Mouse (Mus musculus): ENCODE measurements at regions not wholly inside any gene's neighbourhood (a gene's known extent, or its start where the extent isn't known, plus 50 kb on each side); places are given as distances from the start of the nearest gene placed in this dataset.
A peak's percentile ranks its signal among the peaks of the same experiment; 100 is the strongest.

DNA sequence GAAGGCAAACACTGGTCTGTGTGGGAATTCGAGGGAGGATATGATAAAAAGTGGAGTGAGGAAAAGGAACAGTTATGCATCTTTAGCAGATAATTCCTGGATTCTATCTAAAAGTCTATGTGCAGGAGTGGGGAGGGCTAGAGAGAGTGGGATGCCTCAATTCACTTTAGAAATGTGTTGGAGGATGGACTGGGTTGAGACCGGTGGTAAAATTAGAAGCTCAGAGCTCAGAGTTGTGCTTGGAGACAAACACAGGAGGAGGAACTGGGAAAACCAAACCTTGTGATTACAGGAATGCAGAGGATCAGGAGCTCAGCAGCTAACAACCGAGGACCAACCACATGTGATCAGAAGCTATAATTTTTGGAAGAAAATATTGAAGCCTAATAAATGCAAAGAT, 290.5 kb upstream of the Ppfia2 start:
- 89% methylated on average over 3 of the region's 3 CpGs for WGBS
- Histone ChIP-seq H3K4me1 (ENCODE audit: insufficient read depth, low read length) (no peaks in the 10 kb centered on the region), H3K4me2 (ENCODE audit: low read depth, low read length, poor library complexity, severe bottlenecking) (no peak overlapping the region)

DNA sequence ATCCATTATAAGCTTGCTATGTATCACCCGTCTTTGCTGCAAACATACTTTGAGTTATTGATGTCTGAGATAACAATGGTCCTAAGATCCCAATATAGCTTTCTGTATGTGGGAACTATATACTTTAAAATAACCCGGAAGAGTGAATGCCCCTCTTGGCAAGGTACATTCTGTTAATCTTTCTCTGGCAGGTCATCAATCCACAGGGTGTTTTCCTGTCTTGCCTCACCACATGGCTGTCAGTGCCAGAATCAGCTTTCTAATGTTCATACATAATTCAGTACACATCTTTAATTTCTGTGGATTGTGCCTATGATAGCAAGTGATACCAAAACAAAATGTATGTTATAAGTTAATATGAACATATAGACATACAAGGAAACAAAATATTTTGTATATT, 267.6 kb upstream of the Ppfia2 start:
- WGBS, result 70% methylated on average over 2 of the region's 2 CpGs
- Histone ChIP-seq H3K27me3 (ENCODE audit: insufficient read depth, low read length) (no peaks in the 10 kb centered on the region), H3K4me3 (ENCODE audit: low read depth, low read length) (no peak overlapping the region), H3K36me3 (ENCODE audit: insufficient read depth, low read length) (no peaks in the 10 kb centered on the region), H3K9ac (replicated peaks; ENCODE audit: low read length, poor library complexity, severe bottlenecking) (no peak overlapping the region), H3K4me1 (ENCODE audit: insufficient read depth, low read length) (no peaks in the 10 kb centered on the region), H3K9me3 (ENCODE audit: low read length) (no peaks in the 10 kb centered on the region), H3K4me2 (ENCODE audit: low read depth, low read length, poor library complexity, severe bottlenecking) (no peak overlapping the region), H3K27ac (ENCODE audit: low read depth, low read length) (no peak overlapping the region)
- no peak for TF ChIP-seq CTCF (IDR thresholded peaks at IDR 0.05)
- peak; percentile 22 for DNase-seq (ENCODE audit: low spot score)
- ATAC-seq (ENCODE audit: low FRiP score), result no peak

More for the DNA sequence above, 290.5 kb upstream of the Ppfia2 start:
- DNase-seq (ENCODE audit: low spot score) (no peak), ATAC-seq (ENCODE audit: low FRiP score) (no peak)
- no peak overlapping the region for H3K27ac ChIP-seq (ENCODE audit: low read depth, low read length)
- no peaks in the 10 kb centered on the region for H3K9me3 ChIP-seq (ENCODE audit: low read length)
- no peak overlapping the region for H3K4me3 ChIP-seq (ENCODE audit: low read depth, low read length)
- H3K36me3 ChIP-seq (ENCODE audit: insufficient read depth, low read length), result no peaks in the 10 kb centered on the region
- no peaks in the 10 kb centered on the region for H3K27me3 ChIP-seq (ENCODE audit: insufficient read depth, low read length)
- TF ChIP-seq CTCF (IDR thresholded peaks at IDR 0.05), result no peak
- H3K9ac ChIP-seq (replicated peaks; ENCODE audit: low read length, poor library complexity, severe bottlenecking), result no peak overlapping the region

DNA sequence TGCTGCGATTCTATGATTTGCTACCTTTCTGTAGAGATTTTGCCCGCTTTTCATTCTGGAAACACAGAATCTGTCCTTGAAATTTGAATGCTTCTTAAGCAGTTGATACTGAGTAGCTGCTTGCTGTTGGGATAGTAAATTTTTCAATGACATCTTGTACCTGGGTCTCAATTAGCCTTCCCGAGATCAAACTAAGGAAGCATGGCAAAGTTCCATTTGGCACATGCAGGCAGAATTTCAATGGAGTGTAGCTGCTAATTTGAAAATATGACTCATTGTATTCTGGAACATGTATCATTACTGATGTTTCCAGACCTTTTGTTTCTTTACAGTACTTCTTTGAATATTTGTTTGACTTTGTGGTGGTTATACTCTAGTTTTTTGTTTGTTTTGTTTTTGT, 245.9 kb upstream of the Ppfia2 start:
- TF ChIP-seq CTCF (IDR thresholded peaks at IDR 0.05), result no peak
- ATAC-seq (ENCODE audit: low FRiP score) (no peak), DNase-seq (ENCODE audit: low spot score) (peak; percentile 5)
- no peak overlapping the region for H3K9ac ChIP-seq (replicated peaks; ENCODE audit: low read length, poor library complexity, severe bottlenecking)
- no peaks in the 10 kb centered on the region for H3K9me3 ChIP-seq (ENCODE audit: low read length)
- H3K27me3 ChIP-seq (ENCODE audit: insufficient read depth, low read length), result no peaks in the 10 kb centered on the region
- no peak overlapping the region for H3K4me2 ChIP-seq (ENCODE audit: low read depth, low read length, poor library complexity, severe bottlenecking)
- H3K36me3 ChIP-seq (ENCODE audit: insufficient read depth, low read length), result no peaks in the 10 kb centered on the region
- WGBS, result 75% methylated on average over 3 of the region's 3 CpGs
- H3K4me3 ChIP-seq (ENCODE audit: low read depth, low read length), result no peak overlapping the region
- H3K4me1 ChIP-seq (ENCODE audit: insufficient read depth, low read length), result no peaks in the 10 kb centered on the region
- no peak overlapping the region for H3K27ac ChIP-seq (ENCODE audit: low read depth, low read length)

DNA sequence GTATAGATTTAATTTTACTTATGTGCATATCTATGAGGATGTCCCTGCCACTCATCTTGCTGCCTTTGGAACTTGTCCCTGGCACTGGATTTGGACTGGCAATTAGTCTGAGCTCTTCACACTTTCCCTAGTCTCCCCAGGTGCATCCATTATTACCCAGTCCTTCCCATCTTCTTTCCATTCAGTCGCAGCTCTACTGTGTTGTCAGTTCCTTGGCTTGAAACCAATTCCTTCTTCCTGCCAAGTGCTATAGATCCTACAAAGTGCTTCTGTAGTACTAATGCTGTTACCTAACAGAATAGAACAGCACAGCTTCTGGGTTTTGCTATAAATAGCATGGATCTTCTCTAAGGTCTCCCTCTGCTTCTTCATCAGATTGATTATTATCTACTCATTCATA, 228.0 kb upstream of the Ppfia2 start:
- Histone ChIP-seq H3K4me3 (ENCODE audit: low read depth, low read length) (no peak overlapping the region), H3K27me3 (ENCODE audit: insufficient read depth, low read length) (no peaks in the 10 kb centered on the region), H3K4me1 (ENCODE audit: insufficient read depth, low read length) (no peaks in the 10 kb centered on the region), H3K36me3 (ENCODE audit: insufficient read depth, low read length) (no peaks in the 10 kb centered on the region), H3K4me2 (ENCODE audit: low read depth, low read length, poor library complexity, severe bottlenecking) (no peak overlapping the region), H3K9me3 (ENCODE audit: low read length) (no peaks in the 10 kb centered on the region), H3K9ac (replicated peaks; ENCODE audit: low read length, poor library complexity, severe bottlenecking) (no peak overlapping the region), H3K27ac (ENCODE audit: low read depth, low read length) (no peak overlapping the region)
- ATAC-seq (ENCODE audit: low FRiP score) (no peak), DNase-seq (ENCODE audit: low spot score) (peak; percentile 74)
- no peak for TF ChIP-seq CTCF (IDR thresholded peaks at IDR 0.05)
- WGBS, result 64% methylated on average over 1 of the region's 1 CpGs

DNA sequence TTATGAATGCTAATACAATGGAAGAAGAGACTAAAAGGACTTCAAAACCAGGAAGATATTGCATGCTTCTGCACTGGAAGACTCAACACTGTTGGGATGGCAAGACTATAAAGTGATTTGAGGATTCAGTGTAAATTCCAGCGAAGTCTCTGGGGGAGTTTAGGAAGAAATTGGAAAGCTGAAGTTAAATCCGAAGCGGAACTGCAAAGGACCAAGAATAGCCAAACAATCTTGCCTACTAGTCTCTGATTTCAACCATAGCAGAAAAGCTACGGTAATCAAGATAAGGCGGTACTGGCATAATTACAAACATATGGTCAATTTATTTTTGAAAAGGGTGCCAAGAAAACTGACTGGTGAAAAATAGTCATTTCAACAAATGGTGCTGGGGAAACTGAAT, 216.0 kb upstream of the Ppfia2 start:
- H3K4me3 ChIP-seq (ENCODE audit: low read depth, low read length), result no peak overlapping the region
- no peak overlapping the region for H3K9ac ChIP-seq (replicated peaks; ENCODE audit: low read length, poor library complexity, severe bottlenecking)
- no peak overlapping the region for H3K4me2 ChIP-seq (ENCODE audit: low read depth, low read length, poor library complexity, severe bottlenecking)
- ATAC-seq (ENCODE audit: low FRiP score), result no peak
- no peaks in the 10 kb centered on the region for H3K27me3 ChIP-seq (ENCODE audit: insufficient read depth, low read length)
- no peak overlapping the region for H3K27ac ChIP-seq (ENCODE audit: low read depth, low read length)
- no peak for DNase-seq (ENCODE audit: low spot score)
- TF ChIP-seq CTCF (IDR thresholded peaks at IDR 0.05), result no peak
- H3K36me3 ChIP-seq (ENCODE audit: insufficient read depth, low read length), result no peaks in the 10 kb centered on the region
- 75% methylated on average over 5 of the region's 5 CpGs for WGBS
- no peaks in the 10 kb centered on the region for H3K4me1 ChIP-seq (ENCODE audit: insufficient read depth, low read length)
- no peaks in the 10 kb centered on the region for H3K9me3 ChIP-seq (ENCODE audit: low read length)

DNA sequence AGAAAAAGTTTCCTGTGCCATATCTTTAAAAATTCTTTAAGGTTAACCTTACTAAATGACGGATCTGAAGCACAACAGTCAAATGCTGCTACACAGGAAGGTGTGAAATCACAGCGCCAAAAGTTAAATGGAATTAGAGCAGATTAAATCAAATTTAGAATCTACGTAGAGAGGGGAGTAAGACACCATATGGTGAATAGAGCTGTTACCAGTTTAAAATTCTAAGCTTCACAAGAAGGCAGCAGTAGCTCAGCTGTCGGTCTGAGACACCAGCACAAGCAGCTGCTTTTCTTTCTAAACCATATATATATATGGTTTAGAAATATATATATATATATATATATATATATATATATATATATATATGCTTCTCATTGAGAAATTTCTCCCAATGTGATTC, 210.3 kb upstream of the Ppfia2 start:
- DNase-seq (ENCODE audit: low spot score) (no peak), ATAC-seq (ENCODE audit: low FRiP score) (no peak)
- Histone ChIP-seq H3K9ac (replicated peaks; ENCODE audit: low read length, poor library complexity, severe bottlenecking) (no peak overlapping the region), H3K36me3 (ENCODE audit: insufficient read depth, low read length) (no peaks in the 10 kb centered on the region), H3K9me3 (ENCODE audit: low read length) (no peaks in the 10 kb centered on the region), H3K27ac (ENCODE audit: low read depth, low read length) (no peak overlapping the region), H3K4me1 (ENCODE audit: insufficient read depth, low read length) (no peaks in the 10 kb centered on the region), H3K4me3 (ENCODE audit: low read depth, low read length) (no peak overlapping the region), H3K4me2 (ENCODE audit: low read depth, low read length, poor library complexity, severe bottlenecking) (no peak overlapping the region), H3K27me3 (ENCODE audit: insufficient read depth, low read length) (no peaks in the 10 kb centered on the region)
- WGBS, result 76% methylated on average over 4 of the region's 4 CpGs
- no peak for TF ChIP-seq CTCF (IDR thresholded peaks at IDR 0.05)

DNA sequence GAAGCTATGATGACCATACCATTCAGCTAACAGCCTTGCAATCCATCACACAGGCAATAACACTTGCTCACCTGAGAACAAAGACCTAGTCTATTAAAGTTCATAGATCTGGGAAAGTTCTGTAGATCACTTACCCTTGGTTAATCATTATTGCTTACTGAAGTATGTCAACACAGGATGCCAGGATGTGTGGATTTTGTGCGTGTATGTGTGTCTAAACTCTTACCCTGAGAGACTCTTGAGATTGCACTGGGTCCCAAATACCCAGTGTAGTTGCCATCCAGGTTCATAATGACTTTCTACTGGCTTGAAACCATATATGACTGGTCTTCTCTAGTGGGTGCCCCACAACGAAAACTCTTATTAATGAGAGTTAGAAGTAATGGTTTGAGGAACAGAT, 196.8 kb upstream of the Ppfia2 start:
- no peak for ATAC-seq (ENCODE audit: low FRiP score)
- no peaks in the 10 kb centered on the region for H3K36me3 ChIP-seq (ENCODE audit: insufficient read depth, low read length)
- WGBS, result 84% methylated on average over 2 of the region's 2 CpGs
- no peak for TF ChIP-seq CTCF (IDR thresholded peaks at IDR 0.05)
- no peak for DNase-seq (ENCODE audit: low spot score)
- H3K4me1 ChIP-seq (ENCODE audit: insufficient read depth, low read length), result no peaks in the 10 kb centered on the region
- no peak overlapping the region for H3K4me2 ChIP-seq (ENCODE audit: low read depth, low read length, poor library complexity, severe bottlenecking)
- no peak overlapping the region for H3K27ac ChIP-seq (ENCODE audit: low read depth, low read length)
- H3K9me3 ChIP-seq (ENCODE audit: low read length), result no peaks in the 10 kb centered on the region
- H3K27me3 ChIP-seq (ENCODE audit: insufficient read depth, low read length), result no peaks in the 10 kb centered on the region
- H3K9ac ChIP-seq (replicated peaks; ENCODE audit: low read length, poor library complexity, severe bottlenecking), result no peak overlapping the region
- H3K4me3 ChIP-seq (ENCODE audit: low read depth, low read length), result no peak overlapping the region

Data from midbrain, postnatal 0 days (tissue).